Mouse (Mus musculus): ENCODE results near the gene Nsd1. TPM values are rescaled to one million over a fixed set of nuclear protein-coding genes. Genes with fewer than 3 reads are reported as not detected.
"Not testable (repeated sequence)": the region's sequence is repeated elsewhere in the genome, so short reads cannot be mapped to it uniquely, and the experiment has no call there.

Gene Nsd1
- total RNA-seq, 2 experiments from 2014 or later = 80.5 to 85.2 TPM

GRCm38 (mm10) chr13:55189531-55190107 is 20.0 kb upstream of the Nsd1 start:
- intact Hi-C loops (cut with DNase I) = loop anchor here (5.0 to 10.0 kb wide), 2 partner anchors 43 to 95 kb away; no protein-coding TSS in a partner anchor
- no peak for DNase-seq

- intact Hi-C loops (cut with DNase I) = loop anchor here (5.0 kb wide), 1 partner anchor 42 kb away; no protein-coding TSS in a partner anchor
- DNase-seq = peak; percentile 91 to 93
These were observed 19.3 kb upstream of the Nsd1 start for GRCm38 (mm10) chr13:55190121-55190868.

DNA sequence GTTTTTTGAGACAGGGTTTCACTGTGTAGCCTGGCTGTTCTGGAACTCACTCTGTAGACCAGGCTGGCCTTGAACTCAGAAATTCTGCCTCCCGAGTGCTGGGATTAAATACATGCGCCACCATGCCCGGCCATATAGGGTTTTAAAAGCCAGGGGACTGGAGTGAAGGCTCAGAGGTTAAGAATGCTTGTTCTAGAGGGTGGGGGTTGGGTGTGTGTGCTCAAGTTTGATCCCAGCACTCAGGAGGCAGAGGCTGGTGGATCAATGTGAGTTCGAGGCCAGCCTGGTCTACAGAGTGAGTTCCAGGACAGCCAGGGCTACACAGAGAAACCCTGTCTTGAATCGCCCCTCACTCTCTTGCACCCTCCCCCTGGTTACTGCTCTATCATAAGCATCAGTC is 18.0 kb upstream of the Nsd1 start:
- intact Hi-C loops (cut with DNase I) = loop anchor here (5.0 kb wide), 1 partner anchor 41 kb away; no protein-coding TSS in a partner anchor

GRCm38 (mm10) chr13:55202758-55203157 is 6.8 kb upstream of the Nsd1 start:
- intact Hi-C loops (cut with DNase I) = not testable (repeated sequence)

More for the DNA sequence above, 18.0 kb upstream of the Nsd1 start:
- no peak for DNase-seq

GRCm38 (mm10) chr13:55203740-55204139 is 5.8 kb upstream of the Nsd1 start:
- intact Hi-C loops (cut with DNase I) = no loop called here
- DNase-seq = no peak

More at GRCm38 (mm10) chr13:55202758-55203157, 6.8 kb upstream of the Nsd1 start:
- DNase-seq = not testable (repeated sequence)

GRCm38 (mm10) chr13:55204667-55205389 is 4.8 kb upstream of the Nsd1 start:
- DNase-seq = no peak
- intact Hi-C loops (cut with DNase I) = no loop called here

DNA sequence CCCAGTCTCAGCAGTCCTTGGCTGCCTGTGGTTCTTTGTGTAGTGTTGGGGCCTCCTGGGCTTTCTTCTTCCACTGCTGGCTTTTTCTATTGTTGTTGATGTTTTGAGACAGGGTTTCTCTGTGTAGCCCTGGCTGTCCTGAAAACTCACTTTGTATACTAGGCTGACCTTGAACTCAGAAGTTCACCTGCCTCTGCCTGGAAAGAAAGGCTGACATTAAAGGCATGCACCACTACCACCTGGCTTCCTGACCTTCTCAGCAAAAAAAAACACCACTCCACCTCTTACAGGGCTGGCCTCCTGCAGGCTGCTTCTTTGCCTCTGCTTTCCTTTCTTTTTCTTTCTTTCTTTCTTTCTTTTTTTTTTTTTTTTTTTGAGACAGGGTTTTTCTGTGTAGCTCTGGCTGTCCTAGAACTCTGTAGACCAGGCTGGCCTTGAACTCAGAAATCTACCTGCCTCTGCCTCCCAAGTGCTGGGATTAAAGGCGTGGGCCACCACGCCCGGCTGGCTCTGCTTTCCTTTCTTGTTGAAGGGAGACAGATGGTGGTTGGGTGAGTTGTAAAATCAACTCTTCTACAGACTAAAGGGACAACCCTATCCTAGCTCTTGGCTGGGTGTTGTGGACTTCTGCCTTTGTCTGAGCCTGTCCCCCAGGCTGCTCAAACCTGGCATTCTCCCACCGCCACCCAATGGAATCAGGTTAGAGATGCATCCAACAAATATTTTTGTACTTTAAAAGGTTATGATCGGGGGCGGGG is 4.0 kb upstream of the Nsd1 start:
- intact Hi-C loops (cut with DNase I) = no loop called here

DNA sequence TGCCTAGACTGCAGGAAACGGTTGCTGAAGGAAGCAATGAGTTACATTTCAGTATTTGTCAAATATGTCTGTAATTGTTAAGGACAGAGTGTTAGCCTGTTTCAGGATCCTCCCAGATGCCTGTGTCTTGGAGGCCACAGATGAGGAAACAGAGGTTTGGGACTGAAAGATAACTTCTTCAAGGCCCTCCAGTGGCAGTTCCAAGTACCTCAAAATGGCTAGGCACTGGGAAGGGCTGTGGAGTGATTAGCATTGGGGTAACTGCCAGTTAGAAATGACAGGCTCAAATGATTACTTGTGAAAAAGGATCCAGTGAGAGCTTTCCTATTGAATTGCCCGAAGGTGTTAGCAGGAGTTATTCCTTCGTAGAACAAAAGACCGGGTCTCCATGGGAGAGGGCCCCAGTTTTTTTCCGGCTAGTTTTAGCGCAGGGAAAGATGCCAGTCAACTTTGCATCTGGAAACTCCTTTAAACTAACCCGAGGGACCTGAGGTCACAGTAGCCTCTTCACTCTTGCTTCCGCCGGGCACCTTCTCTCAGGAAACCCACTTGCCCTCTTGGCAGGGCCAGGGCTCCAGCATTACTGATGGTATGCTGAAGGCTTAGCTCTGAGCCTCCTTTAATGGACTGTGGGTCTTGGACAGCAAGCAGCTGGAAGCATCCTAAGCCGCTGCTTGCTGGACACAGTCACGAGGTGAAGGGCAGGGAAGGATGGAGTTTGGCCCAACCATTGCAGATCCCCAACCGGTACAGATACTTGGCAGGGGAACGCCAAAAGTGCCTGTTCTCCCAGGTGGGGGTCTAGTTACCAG is 539 bp upstream of the Nsd1 start:
- intact Hi-C loops (cut with DNase I) = loop anchor here (2.0 kb wide), 1 partner anchor 16 kb away; no protein-coding TSS in a partner anchor
- no peak for DNase-seq

More for the DNA sequence above, 4.0 kb upstream of the Nsd1 start:
- DNase-seq = no peak

DNA sequence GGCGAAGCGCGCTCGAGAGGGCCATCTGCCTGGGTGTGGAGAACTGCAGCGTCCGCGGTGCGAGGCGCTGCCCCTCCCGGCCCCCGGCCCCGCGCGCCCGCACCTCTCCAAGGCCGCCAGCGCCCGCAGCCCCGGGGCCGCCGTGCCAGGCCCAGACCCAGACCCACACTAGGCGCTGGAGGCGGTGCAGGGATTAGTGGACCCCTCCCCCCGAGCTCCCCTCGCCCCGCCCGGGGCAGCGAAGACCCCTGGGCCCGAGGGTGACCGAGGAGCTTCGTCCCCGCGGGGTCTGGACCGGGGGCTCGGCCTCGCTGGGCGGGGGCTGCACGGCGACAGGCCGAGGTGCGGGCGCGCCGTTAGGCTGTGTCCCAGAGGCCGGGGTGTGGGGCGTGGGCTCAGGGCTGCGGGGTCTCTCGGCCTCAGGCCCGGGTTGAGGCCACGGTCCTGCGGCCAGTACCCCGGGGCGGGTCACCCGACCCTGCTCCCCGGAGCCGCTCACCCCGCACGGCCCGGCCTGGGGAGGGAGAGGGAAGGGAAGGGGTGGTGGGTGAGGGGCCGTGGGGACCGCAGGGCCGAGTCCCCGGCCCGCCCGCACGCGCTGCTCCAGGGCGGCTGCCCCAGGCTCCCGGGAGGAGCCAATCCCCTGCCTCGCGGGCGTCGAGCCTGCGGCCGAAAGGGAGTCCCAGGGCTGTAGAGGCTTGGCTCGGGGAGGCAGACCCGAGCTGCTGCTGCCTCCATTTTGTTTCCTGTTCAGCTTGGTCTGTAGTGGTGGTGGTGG is 800 bp downstream of the Nsd1 start:
- peak; percentile 65 to 67 for DNase-seq
- intact Hi-C loops (cut with DNase I) = no loop called here

DNA sequence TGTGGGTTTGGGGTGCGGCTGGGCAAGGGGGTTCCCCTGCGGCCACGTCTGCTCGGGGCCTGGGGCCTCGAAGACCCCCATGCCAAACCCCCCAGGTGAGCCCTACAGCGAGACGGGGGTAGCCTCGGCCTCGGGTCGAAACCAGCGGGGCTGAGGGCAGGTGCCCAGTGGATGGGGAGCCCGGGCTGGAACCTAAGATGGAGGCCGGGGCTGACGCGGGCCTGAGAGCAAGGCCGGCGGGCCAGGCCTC is 1.3 kb downstream of the Nsd1 start:
- DNase-seq = no peak
- intact Hi-C loops (cut with DNase I) = no loop called here

GRCm38 (mm10) chr13:55211221-55212010 is 1.8 kb downstream of the Nsd1 start:
- intact Hi-C loops (cut with DNase I) = no loop called here
- peak; percentile 90 to 94 for DNase-seq

- intact Hi-C loops (cut with DNase I) = no loop called here
- DNase-seq = peak in 1 of 2 experiments; percentile 69
These were observed 2.4 kb downstream of the Nsd1 start for GRCm38 (mm10) chr13:55212011-55212360.

GRCm38 (mm10) chr13:55212361-55213137 is 3.0 kb downstream of the Nsd1 start:
- intact Hi-C loops (cut with DNase I) = no loop called here
- peak; percentile 70 to 71 for DNase-seq

DNA sequence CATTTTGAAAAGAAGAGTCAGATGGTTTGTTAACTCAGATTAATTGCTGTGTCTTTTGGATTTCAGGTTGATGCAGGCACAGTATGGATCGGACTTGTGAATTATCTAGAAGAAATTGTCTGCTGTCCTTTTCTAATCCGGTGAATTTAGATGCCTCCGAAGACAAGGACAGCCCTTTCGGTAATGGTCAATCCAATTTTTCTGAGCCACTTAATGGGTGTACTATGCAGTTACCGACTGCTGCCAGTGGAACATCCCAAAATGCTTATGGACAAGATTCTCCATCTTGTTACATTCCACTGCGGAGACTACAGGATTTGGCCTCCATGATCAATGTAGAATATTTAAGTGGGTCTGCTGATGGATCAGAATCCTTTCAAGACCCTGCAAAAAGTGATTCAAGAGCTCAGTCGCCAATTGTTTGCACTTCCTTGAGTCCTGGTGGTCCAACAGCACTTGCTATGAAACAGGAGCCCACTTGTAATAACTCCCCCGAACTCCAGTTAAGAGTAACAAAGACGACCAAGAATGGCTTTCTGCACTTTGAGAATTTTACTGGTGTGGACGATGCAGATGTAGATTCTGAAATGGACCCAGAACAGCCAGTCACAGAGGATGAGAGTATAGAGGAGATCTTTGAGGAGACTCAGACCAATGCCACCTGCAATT is 3.7 kb downstream of the Nsd1 start:
- DNase-seq = no peak
- intact Hi-C loops (cut with DNase I) = no loop called here

DNA sequence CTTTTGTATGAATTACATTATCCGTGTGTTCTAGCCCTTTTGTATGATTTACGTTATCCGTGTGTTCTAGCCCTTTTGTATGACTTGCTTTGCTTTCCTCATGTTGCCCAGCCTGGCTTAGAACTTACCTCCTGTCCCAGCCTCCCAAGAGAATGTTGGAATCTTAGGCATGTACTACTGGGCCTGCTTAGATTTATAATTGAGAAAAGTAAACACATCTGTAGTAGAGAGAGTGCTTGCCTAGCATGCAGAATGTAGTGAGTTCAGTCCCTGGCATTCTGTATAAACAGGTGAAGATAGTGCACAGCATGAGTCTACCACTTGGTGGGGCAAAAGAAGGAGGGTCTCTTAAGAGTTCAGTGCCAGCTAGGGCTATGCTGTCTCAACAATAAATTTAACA is 14.8 kb downstream of the Nsd1 start:
- intact Hi-C loops (cut with DNase I) = no loop called here
- DNase-seq = no peak

- DNase-seq = no peak
- intact Hi-C loops (cut with DNase I) = loop anchor here (5.0 kb wide), 1 partner anchor 38 kb away; no protein-coding TSS in a partner anchor
These were observed 21.1 kb downstream of the Nsd1 start for GRCm38 (mm10) chr13:55230701-55231100.

GRCm38 (mm10) chr13:55243205-55243604 is 33.6 kb downstream of the Nsd1 start:
- DNase-seq = no peak
- intact Hi-C loops (cut with DNase I) = no loop called here
